Mouse (Mus musculus): ENCODE data around the gene Wfdc13.

- no peak for TF ChIP-seq CTCF (IDR thresholded peaks at IDR 0.05; ENCODE audit: low read depth, low read length)
- TF ChIP-seq POLR2A (IDR thresholded peaks at IDR 0.05; ENCODE audit: insufficient read depth, low read length): no peak
- TF ChIP-seq EP300 (IDR thresholded peaks at IDR 0.05; ENCODE audit: insufficient read depth, low read depth, low read length): no peak
These were observed 14.0 kb upstream of the Wfdc13 start for GRCm38 (mm10) chr2:164670938-164671337.

Measured in ES-Bruce4 (cell line).